Comparison of ENCODE assay signal across 11 mouse cellular contexts in the genomic region with DNA sequence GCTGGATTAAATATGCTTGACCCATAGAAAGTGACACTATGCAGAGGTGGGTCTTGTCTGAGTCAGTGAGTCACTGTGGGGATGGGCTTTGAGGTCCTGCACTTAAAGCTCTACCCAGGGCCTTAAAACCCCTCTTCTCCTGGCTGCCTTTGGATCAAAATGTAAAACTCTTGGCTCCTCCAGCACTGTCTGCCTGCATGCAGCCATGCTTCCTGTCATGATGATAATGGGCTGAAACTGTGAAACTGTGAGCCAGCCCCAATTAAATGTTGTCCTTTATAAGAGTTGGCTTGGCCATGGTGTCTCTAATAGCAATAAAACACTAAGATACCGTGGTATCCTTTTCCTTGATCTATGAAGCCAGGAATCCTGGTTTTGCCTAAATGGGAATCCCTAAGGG. TPM values are rescaled to one million over a fixed set of nuclear protein-coding genes. Genes with fewer than 3 reads are reported as not detected.
A peak's percentile ranks its signal among the peaks of the same experiment; 100 is the strongest.
DNase-seq lines count a peak whose midpoint lies in the region; ATAC-seq and TF ChIP-seq lines count a peak whose summit lies in the region.
"Had no signal": no experiment of that assay in that cellular context is flagged by ENCODE, and none has a peak within 500 bp of the region (broad histone marks: within the 10 kb centered on the region; RNA-seq: fewer than 3 reads in every experiment).

No protein-coding gene starts in this region.

- no peak for ATAC-seq in heart, embryonic 14.5 days (ENCODE audit: insufficient number of reproducible peaks, insufficient read depth, low FRiP score, low read depth)
- no peak for ATAC-seq in heart, embryonic 12.5 days (ENCODE audit: insufficient number of reproducible peaks, low FRiP score)
- no peak for ATAC-seq in lung, embryonic 15.5 days (ENCODE audit: borderline replicate concordance, extremely low read depth, low FRiP score, low TSS enrichment)

- WGBS in heart, embryonic 14.5 days: 66% methylated on average over 1 of the region's 1 CpGs
- WGBS in heart, embryonic 12.5 days: 62% methylated on average over 1 of the region's 1 CpGs
- WGBS in lung, embryonic 15.5 days: 62% methylated on average over 1 of the region's 1 CpGs

- no peak for TF ChIP-seq CTCF in brain, embryonic 14.5 days (IDR thresholded peaks at IDR 0.05; ENCODE audit: borderline replicate concordance, extremely low read depth, insufficient read depth, insufficient read length)

- no peak for DNase-seq in lung, adult 18-20 months
- peak; percentile 52 for DNase-seq in brain, embryonic 14.5 days (ENCODE audit: low read depth)
- DNase-seq in naive thymus-derived CD4-positive, alpha-beta T cell, adult 2 months (ENCODE audit: low read depth): peak; percentile 44
- DNase-seq in gastrocnemius, adult 8-10 months (ENCODE audit: low spot score in 2 of 2): no peak
- no peak for DNase-seq in embryo, embryonic 10 days (ENCODE audit: low spot score)
- DNase-seq: cerebellum, adult 9-10 months; thymus, postnatal 25 days had no signal

- H3K9ac ChIP-seq in heart, embryonic 14.5 days (ENCODE audit: low read length): no peak overlapping the region
- no peak overlapping the region for H3K9ac ChIP-seq in heart, embryonic 12.5 days
- no peak overlapping the region for H3K9ac ChIP-seq in lung, embryonic 15.5 days

- no peak overlapping the region for H3K4me2 ChIP-seq in heart, embryonic 14.5 days (ENCODE audit: low read length)
- no peak overlapping the region for H3K4me2 ChIP-seq in heart, embryonic 12.5 days
- H3K4me2 ChIP-seq in lung, embryonic 15.5 days: no peak overlapping the region

- TF ChIP-seq POLR2A in brain, embryonic 14.5 days (IDR thresholded peaks at IDR 0.05; ENCODE audit: borderline replicate concordance, extremely low read depth, insufficient read depth, insufficient read length, poor library complexity, severe bottlenecking): no peak

- H3K36me3 ChIP-seq in heart, embryonic 14.5 days (ENCODE audit: control insufficient read depth, insufficient read depth, low read length): no peaks in the 10 kb centered on the region
- H3K36me3 ChIP-seq in heart, embryonic 12.5 days: no peaks in the 10 kb centered on the region
- no peaks in the 10 kb centered on the region for H3K36me3 ChIP-seq in lung, embryonic 15.5 days

- H3K27me3 ChIP-seq in heart, embryonic 14.5 days (ENCODE audit: control insufficient read depth, insufficient read depth, low read length): no peaks in the 10 kb centered on the region
- no peaks in the 10 kb centered on the region for H3K27me3 ChIP-seq in heart, embryonic 12.5 days (replicated peaks)
- no peaks in the 10 kb centered on the region for H3K27me3 ChIP-seq in lung, embryonic 15.5 days
- H3K27me3 ChIP-seq: CH12.LX had no signal

- H3K4me3 ChIP-seq in heart, embryonic 14.5 days (ENCODE audit: control insufficient read depth in 1 of 2, insufficient read depth in 1 of 2, low read depth in 1 of 2, low read length in 2 of 2): no peak overlapping the region
- H3K4me3 ChIP-seq in heart, embryonic 12.5 days: no peak overlapping the region
- H3K4me3 ChIP-seq in lung, embryonic 15.5 days: no peak overlapping the region

- peaks cover 20 to 21% of the 10 kb centered on the region in 2 experiments for H3K4me1 ChIP-seq in heart, embryonic 14.5 days (ENCODE audit: control insufficient read depth in 2 of 2, insufficient read depth in 2 of 2, low read length in 2 of 2)
- H3K4me1 ChIP-seq in heart, embryonic 12.5 days (replicated peaks): peaks cover 43% of the 10 kb centered on the region
- H3K4me1 ChIP-seq in lung, embryonic 15.5 days: peaks cover 67% of the 10 kb centered on the region

- H3K9me3 ChIP-seq in heart, embryonic 14.5 days (ENCODE audit: control insufficient read depth, low read length): no peaks in the 10 kb centered on the region
- H3K9me3 ChIP-seq in heart, embryonic 12.5 days (replicated peaks): no peaks in the 10 kb centered on the region
- no peaks in the 10 kb centered on the region for H3K9me3 ChIP-seq in lung, embryonic 15.5 days

- H3K27ac ChIP-seq in heart, embryonic 14.5 days (replicated peaks in 1 of 2; ENCODE audit: control insufficient read depth in 1 of 2, insufficient read depth in 1 of 2, low read depth in 2 of 2, low read length in 2 of 2): peak overlapping the region; percentile 5 to 55; a peak in 3 of 4 replicates
- no peak overlapping the region for H3K27ac ChIP-seq in heart, embryonic 12.5 days (ENCODE audit: poor library complexity, severe bottlenecking)
- peak overlapping the region; percentile 74 for H3K27ac ChIP-seq in lung, embryonic 15.5 days

RNA-seq across cellular contexts. Expression of gene Rnf144a, which starts 13.8 kb away (rescaled TPM):
- 7.8 and 11.5 TPM in 2 replicates for polyA plus RNA-seq in heart, embryonic 14.5 days (2014; fragmentation: Nextera tagmentation; extraction: Ambion mirVana)
- 10.0 and 11.3 TPM in 2 replicates for polyA plus RNA-seq in heart, embryonic 12.5 days (2016; fragmentation: Nextera tagmentation; extraction: Ambion mirVana)
- 50.5 and 52.7 TPM in 2 replicates for polyA plus RNA-seq in lung, embryonic 15.5 days (2015; fragmentation: Nextera tagmentation; extraction: Ambion mirVana)
- polyA plus RNA-seq in brain, embryonic 14.5 days (2012; rRNA removed): 24.3 and 28.3 TPM in 2 replicates
- total RNA-seq in gastrocnemius, adult 8-10 months (2022): 1 to 10 TPM; 2.3 to 3.1 (median 3.0) TPM

RNA-seq across cellular contexts. Expression of gene Rsad2, which starts 55.0 kb away (rescaled TPM):
- polyA plus RNA-seq in heart, embryonic 14.5 days (2014; fragmentation: Nextera tagmentation; extraction: Ambion mirVana): 1.7 and 1.9 TPM in 2 replicates
- 1.2 and 1.5 TPM in 2 replicates for polyA plus RNA-seq in heart, embryonic 12.5 days (2016; fragmentation: Nextera tagmentation; extraction: Ambion mirVana)
- polyA plus RNA-seq in lung, embryonic 15.5 days (2015; fragmentation: Nextera tagmentation; extraction: Ambion mirVana): 0.96 and 1.0 TPM in 2 replicates
- polyA plus RNA-seq in brain, embryonic 14.5 days (2012; rRNA removed): 0.05 and 0.26 TPM in 2 replicates
- 1 to 10 TPM in 1 of 4 experiments, under 1 TPM in 3; 0.27 to 1.1 (median 0.49) TPM for total RNA-seq in gastrocnemius, adult 8-10 months (2022)

Comparison
In these comparisons a context has a peak if more than half of its experiments do, and no peak if none do; other contexts are left out.
1. DNase-seq: peak in brain, embryonic 14.5 days (single experiment) and naive thymus-derived CD4-positive, alpha-beta T cell, adult 2 months (single experiment); none in lung, adult 18-20 months (0 of 2), gastrocnemius, adult 8-10 months (0 of 2) and embryo, embryonic 10 days (single experiment).